Mouse (Mus musculus) bone marrow macrophage, adult 2 months (primary cell): ENCODE measurements around the gene Dagla.

Experiments used
- CTCF ChIP-seq: IDR thresholded peaks from 2 replicates; pipeline ENCODE4 v1.5.1; 2012; ENCODE audit warnings: low read depth, mild to moderate bottlenecking, low read length, moderate library complexity
- POLR2A ChIP-seq: IDR thresholded peaks from 2 replicates; pipeline ENCODE4 v1.6.1; 2012; ENCODE audit warnings: mild to moderate bottlenecking, low read depth, low read length, borderline replicate concordance

- TF ChIP-seq POLR2A: no peak
- TF ChIP-seq CTCF: no peak
Measured at GRCm38 (mm10) chr19:10231871-10232270, 72.8 kb downstream of the Dagla start.
